ENCODE assay signal across 8 mouse cellular contexts in genomic region chr7:6730241-6730640, GRCm38 (mm10). TPM values are rescaled to one million over a fixed set of nuclear protein-coding genes. Genes with fewer than 3 reads are reported as not detected.
DNase-seq lines count a peak whose midpoint lies in the region; ATAC-seq lines count a peak whose summit lies in the region.

Gene Peg3, minus strand, starts transcription at chr7:6730431.
Gene Usp29, plus strand, starts transcription at chr7:6730578.

- ATAC-seq in hindbrain, embryonic 12.5 days (ENCODE audit: low FRiP score) = peak; percentile 36
- peak; percentile 49 for ATAC-seq in lung, embryonic 15.5 days (ENCODE audit: borderline replicate concordance, extremely low read depth, low FRiP score, low TSS enrichment)

- peaks cover 2% of the 10 kb centered on the region for H3K36me3 ChIP-seq in hindbrain, embryonic 12.5 days
- H3K36me3 ChIP-seq in lung, embryonic 15.5 days = peaks cover 3% of the 10 kb centered on the region; the same call in 1 of the 2 replicates

- peak within 1 kb of the TSS; percentile 93 for H3K27ac ChIP-seq in hindbrain, embryonic 12.5 days
- H3K27ac ChIP-seq in lung, embryonic 15.5 days = peak within 1 kb of the TSS; percentile 95

- peak within 1 kb of the TSS; percentile 69 for H3K9ac ChIP-seq in hindbrain, embryonic 12.5 days
- peak within 1 kb of the TSS; percentile 53 for H3K9ac ChIP-seq in lung, embryonic 15.5 days

- 43% methylated on average over 19 of the region's 24 CpGs for WGBS in hindbrain, embryonic 12.5 days
- 42% methylated on average over 24 of the region's 24 CpGs for WGBS in lung, embryonic 15.5 days

- H3K4me3 ChIP-seq in hindbrain, embryonic 12.5 days = peak within 1 kb of the TSS; percentile 59
- H3K4me3 ChIP-seq in lung, embryonic 15.5 days = peak within 1 kb of the TSS; percentile 57

- DNase-seq in adrenal gland, adult 18-20 months (ENCODE audit: low spot score in 2 of 2) = peak; percentile 46 to 57
- DNase-seq in cerebellum, postnatal 14 days = peak; percentile 94
- DNase-seq in frontal cortex, postnatal 25 days (ENCODE audit: low spot score in 2 of 2) = peak; percentile 57 to 74
- DNase-seq in layer of hippocampus, postnatal 10 days (ENCODE audit: low spot score in 2 of 2) = peak; percentile 83 to 87
- peak; percentile 86 for DNase-seq in retina, embryonic 14.5 days (ENCODE audit: low spot score)
- DNase-seq in spleen, adult 12 weeks (ENCODE audit: low spot score) = no peak

- H3K4me1 ChIP-seq in hindbrain, embryonic 12.5 days = no peaks in the 10 kb centered on the region
- H3K4me1 ChIP-seq in lung, embryonic 15.5 days = no peaks in the 10 kb centered on the region

- H3K9me3 ChIP-seq in hindbrain, embryonic 12.5 days (replicated peaks) = peaks cover 28% of the 10 kb centered on the region
- peaks cover 18% of the 10 kb centered on the region; the same call in 1 of the 2 replicates for H3K9me3 ChIP-seq in lung, embryonic 15.5 days

- H3K27me3 ChIP-seq in hindbrain, embryonic 12.5 days = no peaks in the 10 kb centered on the region
- no peaks in the 10 kb centered on the region for H3K27me3 ChIP-seq in lung, embryonic 15.5 days

- peak within 1 kb of the TSS; percentile 56 for H3K4me2 ChIP-seq in hindbrain, embryonic 12.5 days (replicated peaks)
- H3K4me2 ChIP-seq in lung, embryonic 15.5 days = peak within 1 kb of the TSS; percentile 59

RNA-seq across cellular contexts. Expression of gene Peg3, which starts in this region (rescaled TPM):
- total RNA-seq in adrenal gland, adult 18-20 months (2021) = 10 to 100 TPM; 24.5 to 32.1 TPM
- 175 and 205 TPM in 2 replicates for polyA plus RNA-seq in hindbrain, embryonic 12.5 days (2016; fragmentation: Nextera tagmentation; extraction: Ambion mirVana)
- total RNA-seq in layer of hippocampus, postnatal 10 days (2021) = 100 to 1,000 TPM; 158 to 168 TPM
- polyA plus RNA-seq in lung, embryonic 15.5 days (2015; fragmentation: Nextera tagmentation; extraction: Ambion mirVana) = 117 and 127 TPM in 2 replicates

RNA-seq across cellular contexts. Expression of gene Usp29, which starts in this region (rescaled TPM):
- total RNA-seq in adrenal gland, adult 18-20 months (2021) = 1 to 10 TPM in 1 of 2 experiments, under 1 TPM in 1; 0.80 to 1.4 TPM
- 20.3 and 22.8 TPM in 2 replicates for polyA plus RNA-seq in hindbrain, embryonic 12.5 days (2016; fragmentation: Nextera tagmentation; extraction: Ambion mirVana)
- total RNA-seq in layer of hippocampus, postnatal 10 days (2021) = 10 to 100 TPM; 47.1 to 47.6 TPM
- polyA plus RNA-seq in lung, embryonic 15.5 days (2015; fragmentation: Nextera tagmentation; extraction: Ambion mirVana) = 3.7 and 4.4 TPM in 2 replicates

Comparison
In these comparisons a context has a peak if more than half of its experiments do, and no peak if none do; other contexts are left out.
1. RNA of gene Peg3 (total RNA-seq): 158 to 168 TPM in layer of hippocampus, postnatal 10 days; 24.5 to 32.1 TPM in adrenal gland, adult 18-20 months; every median in the first group is over 4 times any median in the second.
2. RNA of gene Usp29 (total RNA-seq): 47.1 to 47.6 TPM in layer of hippocampus, postnatal 10 days; 0.80 to 1.4 TPM in adrenal gland, adult 18-20 months; every median in the first group is over 10 times any median in the second.